Mouse (Mus musculus) MEL (cell line): ENCODE measurements around the gene Tbccd1. TPM values are rescaled to one million over a fixed set of nuclear protein-coding genes. Genes with fewer than 3 reads are reported as not detected.
A peak's percentile ranks its signal among the peaks of the same experiment; 100 is the strongest.

Experiments
- DNase-seq: peaks from one replicate; pipeline ENCODE4 v3.0.0; 2011; ENCODE audit warnings: low read depth, low spot score
- H3K27ac ChIP-seq: 2 replicates; pipeline ENCODE4 v1.5.1; 2012; ENCODE audit warnings: low read depth, mild to moderate bottlenecking, control low read depth, low read length, moderate library complexity; ENCODE audit not compliant: control insufficient read depth
- H3K27me3 ChIP-seq, 2 experiments: fragments of 150-350 bp in 1 of 2; sonication (generic) in 1 of 2; 2 replicates each; pipeline ENCODE4 v1.6.1; 2012; ENCODE audit warnings: low read length in 2 of 2, mild to moderate bottlenecking in 2 of 2, improper control_type of control experiment in 1 of 2, moderate library complexity in 1 of 2; ENCODE audit not compliant: insufficient read depth in 2 of 2, control insufficient read depth in 1 of 2
- H3K36me3 ChIP-seq, 2 experiments: 2 replicates each; pipeline ENCODE4 v1.6.1; 2012 to 2014; ENCODE audit warnings: low read length in 2 of 2, improper control_type of control experiment in 1 of 2, inconsistent platforms in 1 of 2, mild to moderate bottlenecking in 1 of 2; ENCODE audit not compliant: insufficient read depth in 2 of 2, control insufficient read depth in 1 of 2
- H3K4me1 ChIP-seq, 2 experiments: fragments of 150-350 bp in 1 of 2; sonication (generic) in 1 of 2; 2 replicates each; pipeline ENCODE4 v1.6.1; 2012; ENCODE audit warnings: low read length in 2 of 2, improper control_type of control experiment in 1 of 2, mild to moderate bottlenecking in 1 of 2; ENCODE audit not compliant: insufficient read depth in 2 of 2, control insufficient read depth in 1 of 2
- H3K4me3 ChIP-seq, 2 experiments: fragments of 150-350 bp in 1 of 2; sonication (generic) in 1 of 2; 2 replicates each; pipeline ENCODE4 v1.5.1; 2012; ENCODE audit warnings: low read depth in 2 of 2, low read length in 2 of 2, mild to moderate bottlenecking in 2 of 2, moderate library complexity in 2 of 2, control low read depth in 1 of 2, improper control_type of control experiment in 1 of 2; ENCODE audit not compliant: control insufficient read depth in 1 of 2, insufficient read depth in 1 of 2
- H3K79me2 ChIP-seq: 2 replicates; pipeline ENCODE4 v1.6.1; 2012; ENCODE audit warnings: mild to moderate bottlenecking, low read length, moderate library complexity; ENCODE audit not compliant: control insufficient read depth, poor library complexity, insufficient read depth
- H3K9ac ChIP-seq: 2 replicates; pipeline ENCODE4 v1.6.1; 2012; ENCODE audit warnings: low read depth, mild to moderate bottlenecking, control low read depth, low read length, moderate library complexity; ENCODE audit not compliant: control insufficient read depth, poor library complexity, severe bottlenecking
- H3K9me3 ChIP-seq: fragments of 150-350 bp; sonication (generic); replicated peaks from 2 replicates; pipeline ENCODE4 v1.6.1; 2012; ENCODE audit warnings: mild to moderate bottlenecking, low read length, improper control_type of control experiment, moderate library complexity; ENCODE audit not compliant: insufficient read depth
- CHD1 ChIP-seq: IDR thresholded peaks from 2 replicates; pipeline ENCODE4 v1.6.1; 2012; ENCODE audit warnings: low read depth, mild to moderate bottlenecking, inconsistent platforms, low read length, improper control_type of control experiment
- CHD2 ChIP-seq: IDR thresholded peaks from 2 replicates; pipeline ENCODE4 v1.6.1; 2011; ENCODE audit warnings: low read length, improper control_type of control experiment
- CTCF ChIP-seq, 3 experiments: IDR thresholded peaks in 2 of 3; conservative IDR thresholded peaks in 1 of 3; 2 replicates each; pipeline ENCODE4 v1.5.1; 2011 to 2012; ENCODE audit warnings: low read length in 3 of 3, low read depth in 2 of 3, mild to moderate bottlenecking in 2 of 3, improper control_type of control experiment in 1 of 3, inconsistent platforms in 1 of 3, mixed read lengths in 1 of 3, moderate library complexity in 1 of 3; ENCODE audit not compliant: control insufficient read depth in 1 of 3, insufficient read depth in 1 of 3, poor library complexity in 1 of 3, severe bottlenecking in 1 of 3
- E2F4 ChIP-seq: IDR thresholded peaks from 2 replicates; pipeline ENCODE4 v1.6.1; 2011; ENCODE audit warnings: low read depth, low read length, improper control_type of control experiment, borderline replicate concordance
- ELF1 ChIP-seq: IDR thresholded peaks from 2 replicates; pipeline ENCODE4 v1.6.1; 2014; ENCODE audit warnings: low read depth, mild to moderate bottlenecking, inconsistent platforms, low read length, improper control_type of control experiment, moderate library complexity
- EP300 ChIP-seq, 2 experiments: IDR thresholded peaks; 2 replicates each; pipeline ENCODE4 v1.6.1; 2011; ENCODE audit warnings: improper control_type of control experiment in 2 of 2, low read length in 2 of 2, low read depth in 1 of 2, mild to moderate bottlenecking in 1 of 2
- ETS1 ChIP-seq: IDR thresholded peaks from 2 replicates; pipeline ENCODE4 v1.6.1; 2012; ENCODE audit warnings: low read depth, mild to moderate bottlenecking, inconsistent platforms, low read length, improper control_type of control experiment, moderate library complexity
- GABPA ChIP-seq: IDR thresholded peaks from 2 replicates; pipeline ENCODE4 v1.6.1; 2012; ENCODE audit warnings: low read depth, mild to moderate bottlenecking, inconsistent platforms, low read length, improper control_type of control experiment, moderate library complexity
- GATA1 ChIP-seq: IDR thresholded peaks from 2 replicates; pipeline ENCODE4 v1.6.1; 2011; ENCODE audit warnings: low read depth, low read length, improper control_type of control experiment
- HCFC1 ChIP-seq: IDR thresholded peaks from 2 replicates; pipeline ENCODE4 v1.6.1; 2012; ENCODE audit warnings: low read depth, mild to moderate bottlenecking, inconsistent platforms, low read length, improper control_type of control experiment, moderate library complexity
- JUND ChIP-seq: IDR thresholded peaks from 2 replicates; pipeline ENCODE4 v1.6.1; 2011; ENCODE audit warnings: low read depth, mild to moderate bottlenecking, improper control_type of control experiment, low read length
- KAT2A ChIP-seq: conservative IDR thresholded peaks from 2 replicates; pipeline ENCODE4 v1.6.1; 2012; ENCODE audit warnings: low read depth, low read length, improper control_type of control experiment, inconsistent platforms
- MAZ ChIP-seq: IDR thresholded peaks from 2 replicates; pipeline ENCODE4 v1.6.1; 2012; ENCODE audit warnings: low read depth, mild to moderate bottlenecking, inconsistent platforms, low read length, improper control_type of control experiment
- MEF2A ChIP-seq: IDR thresholded peaks from 2 replicates; pipeline ENCODE4 v1.6.1; 2014; ENCODE audit warnings: low read depth, mild to moderate bottlenecking, inconsistent platforms, low read length, improper control_type of control experiment; ENCODE audit not compliant: poor library complexity, insufficient replicate concordance, severe bottlenecking; ENCODE audit errors: extremely low read depth
- MXI1 ChIP-seq: IDR thresholded peaks from 2 replicates; pipeline ENCODE4 v1.6.1; 2011; ENCODE audit warnings: mild to moderate bottlenecking, low read depth, low read length, improper control_type of control experiment
- NELFE ChIP-seq: IDR thresholded peaks from 2 replicates; pipeline ENCODE4 v1.6.1; 2011; ENCODE audit warnings: low read depth, low read length, improper control_type of control experiment
- POLR2A ChIP-seq, 2 experiments: IDR thresholded peaks; 2 replicates each; pipeline ENCODE4 v1.6.1; 2011 to 2012; ENCODE audit warnings: low read length in 2 of 2, mild to moderate bottlenecking in 2 of 2, control low read depth in 1 of 2, improper control_type of control experiment in 1 of 2, low read depth in 1 of 2, moderate library complexity in 1 of 2; ENCODE audit not compliant: control insufficient read depth in 1 of 2, insufficient read depth in 1 of 2, poor library complexity in 1 of 2
- POLR2AphosphoS2 ChIP-seq: IDR thresholded peaks from 2 replicates; pipeline ENCODE4 v1.6.1; 2011; ENCODE audit warnings: low read length, improper control_type of control experiment
- POLR2AphosphoS5 ChIP-seq: IDR thresholded peaks from 2 replicates; pipeline ENCODE4 v1.6.1; 2012; ENCODE audit warnings: low read depth, borderline replicate concordance, mild to moderate bottlenecking, inconsistent platforms, low read length, moderate library complexity, mixed read lengths
- RAD21 ChIP-seq: IDR thresholded peaks from 2 replicates; pipeline ENCODE4 v1.6.1; 2011; ENCODE audit warnings: mild to moderate bottlenecking, low read depth, low read length, improper control_type of control experiment
- RCOR1 ChIP-seq: IDR thresholded peaks from 2 replicates; pipeline ENCODE4 v1.6.1; 2012; ENCODE audit warnings: low read depth, mild to moderate bottlenecking, inconsistent platforms, low read length, improper control_type of control experiment
- SIN3A ChIP-seq: IDR thresholded peaks from 2 replicates; pipeline ENCODE4 v1.6.1; 2012; ENCODE audit warnings: low read length, improper control_type of control experiment, inconsistent platforms
- SMC3 ChIP-seq: IDR thresholded peaks from 2 replicates; pipeline ENCODE4 v1.6.1; 2011; ENCODE audit warnings: low read depth, low read length, improper control_type of control experiment
- TAL1 ChIP-seq: IDR thresholded peaks from 2 replicates; pipeline ENCODE4 v1.6.1; 2012; ENCODE audit warnings: mild to moderate bottlenecking, inconsistent platforms, low read length, moderate library complexity, mixed read lengths
- TBP ChIP-seq: IDR thresholded peaks from 2 replicates; pipeline ENCODE4 v1.8.0; 2011; ENCODE audit warnings: low read depth, low read length, improper control_type of control experiment
- TCF12 ChIP-seq: IDR thresholded peaks from 2 replicates; pipeline ENCODE4 v1.6.1; 2014; ENCODE audit warnings: low read depth, mild to moderate bottlenecking, inconsistent platforms, low read length, improper control_type of control experiment, moderate library complexity
- UBTF ChIP-seq: IDR thresholded peaks from 2 replicates; pipeline ENCODE4 v1.6.1; 2012; ENCODE audit warnings: low read depth, mild to moderate bottlenecking, inconsistent platforms, low read length, improper control_type of control experiment, moderate library complexity, borderline replicate concordance; ENCODE audit not compliant: insufficient read depth
- ZMIZ1 ChIP-seq: IDR thresholded peaks from 2 replicates; pipeline ENCODE4 v1.6.1; 2012; ENCODE audit warnings: low read depth, mild to moderate bottlenecking, inconsistent platforms, low read length, improper control_type of control experiment, moderate library complexity
- ZNF384 ChIP-seq: IDR thresholded peaks from 2 replicates; pipeline ENCODE4 v1.6.1; 2012; ENCODE audit warnings: low read depth, mild to moderate bottlenecking, inconsistent platforms, low read length, improper control_type of control experiment
- polyA plus RNA-seq, 2 experiments: library from polyadenylated mRNA; stranded (reverse) in 1 of 2; unstranded in 1 of 2; fragments of >175 nt in 1 of 2; fragments of >200 nt in 1 of 2; gene quantifications; 2 replicates each; pipeline versions ENCODE4 v1.2.1 to v1.2.4; 2012; ENCODE audit warnings: low replicate concordance in 2 of 2, low read depth in 1 of 2; ENCODE audit not compliant: insufficient read length in 2 of 2, insufficient read depth in 1 of 2, missing spikeins in 1 of 2
- total RNA-seq: library from RNA; depleted of rRNA; stranded (reverse); fragments of 300-350 nt; gene quantifications from 2 replicates; pipeline ENCODE4 v1.2.3, GENCODE M21; 2012

Gene Tbccd1
- total and polyA plus RNA-seq, 3 experiments = 23.8 to 28.7 TPM; not detected in 1

DNA sequence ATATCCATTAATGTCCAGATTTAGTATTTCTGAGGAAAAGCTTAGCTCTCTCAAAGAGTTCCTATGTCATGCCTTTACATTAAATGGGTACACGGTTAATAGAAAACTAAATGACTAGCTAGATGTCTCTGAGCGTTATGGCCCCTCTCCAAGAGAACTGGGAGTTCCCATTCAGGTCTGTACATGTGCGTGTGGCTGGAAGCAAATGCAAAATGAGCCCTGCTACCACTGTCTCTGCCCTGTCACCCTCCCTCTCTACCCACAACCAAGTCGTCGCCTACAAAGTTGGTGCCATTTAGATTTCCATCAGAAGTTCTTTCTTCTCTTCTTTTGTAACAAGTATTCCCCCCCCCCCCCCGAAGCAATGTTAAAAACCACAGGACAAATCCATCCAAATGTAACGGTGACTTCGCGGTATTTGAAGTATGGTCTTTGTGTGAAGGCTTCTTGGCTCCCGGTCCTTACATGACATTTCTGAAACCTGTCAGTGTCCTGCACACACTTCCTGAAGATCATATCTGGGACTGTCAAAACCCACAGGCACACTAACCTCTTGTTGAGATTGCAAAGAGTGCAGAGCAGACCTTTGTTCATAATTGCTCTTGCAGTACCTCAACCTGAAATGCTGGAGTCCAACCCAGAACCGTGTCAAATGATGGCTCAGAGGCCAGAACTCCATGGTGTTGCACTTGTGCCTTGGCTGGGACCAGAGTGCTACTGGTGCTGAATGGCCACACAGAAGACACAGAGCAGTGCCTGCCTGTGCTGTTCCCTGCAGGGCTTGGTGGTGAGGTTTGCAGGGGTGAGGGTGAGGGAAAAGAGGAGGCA lies 33.4 kb upstream of the Tbccd1 start, which contains the start of gene Ahsg:
Gene Ahsg, plus strand, starts transcription at position 595 of the 828 bp plus-strand sequence.
- H3K27me3 ChIP-seq = no peaks in the 10 kb centered on the region
- H3K36me3 ChIP-seq = peaks cover 0 to 13% of the 10 kb centered on the region in 2 experiments; a peak in 1 of 4 replicates
- H3K4me1 ChIP-seq = peaks cover 0 to 20% of the 10 kb centered on the region in 2 experiments; a peak in 3 of 4 replicates
- H3K27ac ChIP-seq = no peak within 1 kb of the TSS
- no peak within 1 kb of the TSS for H3K9ac ChIP-seq
- TF ChIP-seq EP300 (IDR thresholded peaks at IDR 0.05; ENCODE audit: low read depth in 1 of 2, low read length in 2 of 2) (no peak), ZMIZ1 (no peak), HCFC1 (no peak), MEF2A (no peak), RAD21 (no peak), TCF12 (0 out of 2 replicates have a peak, but pooled peaks have one; percentile 24), E2F4 (no peak)
- no peaks in the 10 kb centered on the region for H3K79me2 ChIP-seq
- DNase-seq = peak; percentile 17
- H3K9me3 ChIP-seq = no peaks in the 10 kb centered on the region
- H3K4me3 ChIP-seq = no peak within 1 kb of the TSS

DNA sequence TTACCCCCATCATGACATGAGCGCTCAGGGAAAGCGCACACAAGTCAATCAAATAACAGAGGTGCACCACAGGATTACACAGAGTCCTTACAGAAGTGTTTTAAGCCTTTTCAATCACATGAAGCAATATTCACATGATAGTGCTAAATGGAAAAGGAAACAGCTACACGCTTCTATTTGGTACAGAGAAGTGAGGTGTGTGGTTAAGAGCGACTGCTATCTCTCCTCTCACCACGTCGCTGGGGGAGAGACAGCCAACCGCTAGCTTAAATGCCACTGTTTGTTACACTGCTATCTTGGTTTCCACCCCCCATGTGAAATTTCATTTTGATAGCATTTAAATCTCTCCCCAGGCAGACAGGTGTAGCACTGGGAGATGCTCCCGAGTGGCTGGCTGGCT lies 32.2 kb upstream of the Tbccd1 start:
- H3K4me1 ChIP-seq = peaks cover 0 to 27% of the 10 kb centered on the region in 2 experiments; a peak in 3 of 4 replicates
- no peak overlapping the region for H3K9ac ChIP-seq
- peak overlapping the region in 1 of 2 experiments; percentile 16; a peak in 1 of 4 replicates for H3K4me3 ChIP-seq
- H3K36me3 ChIP-seq = peaks cover 0 to 19% of the 10 kb centered on the region in 2 experiments; a peak in 1 of 4 replicates
- peak; percentile 57 for DNase-seq
- H3K9me3 ChIP-seq = no peaks in the 10 kb centered on the region
- no peaks in the 10 kb centered on the region for H3K79me2 ChIP-seq
- H3K27me3 ChIP-seq = no peaks in the 10 kb centered on the region
- no peak overlapping the region for H3K27ac ChIP-seq
- no peak for TF ChIP-seq TBP
- no peak for TF ChIP-seq ZMIZ1
- no peak for TF ChIP-seq POLR2AphosphoS5
- no peak for TF ChIP-seq GABPA
- no peak for TF ChIP-seq ZNF384
- no peak for TF ChIP-seq CHD2
- peak; percentile 62; the same call in 1 of the 2 replicates for TF ChIP-seq TCF12
- TF ChIP-seq E2F4 = no peak
- no peak for TF ChIP-seq NELFE
- no peak for TF ChIP-seq SMC3
- TF ChIP-seq EP300 (IDR thresholded peaks at IDR 0.05; ENCODE audit: low read depth in 1 of 2, low read length in 2 of 2) = peak; percentile 27 to 71; a peak in 3 of 4 replicates
- no peak for TF ChIP-seq JUND
- TF ChIP-seq KAT2A = no peak
- TF ChIP-seq MAZ = no peak
- no peak for TF ChIP-seq CHD1
- TF ChIP-seq SIN3A = no peak; the same call in 1 of the 2 replicates
- TF ChIP-seq POLR2AphosphoS2 = no peak
- TF ChIP-seq MEF2A = no peak
- TF ChIP-seq ELF1 = no peak
- no peak for TF ChIP-seq POLR2A (IDR thresholded peaks at IDR 0.05; ENCODE audit: control insufficient read depth in 1 of 2, insufficient read depth in 1 of 2, low read depth in 1 of 2, low read length in 2 of 2, poor library complexity in 1 of 2)
- no peak for TF ChIP-seq TAL1
- TF ChIP-seq HCFC1 = no peak
- peak; percentile 33; the same call in 1 of the 2 replicates for TF ChIP-seq MXI1
- peak; percentile 47; the same call in 1 of the 2 replicates for TF ChIP-seq GATA1
- peak; percentile 12; the same call in 1 of the 2 replicates for TF ChIP-seq RCOR1
- TF ChIP-seq CTCF (IDR thresholded peaks at IDR 0.05 in 2 of 3, conservative IDR thresholded peaks at IDR 0.05 in 1 of 3; ENCODE audit: control insufficient read depth in 1 of 3, insufficient read depth in 1 of 3, low read depth in 2 of 3, low read length in 3 of 3, poor library complexity in 1 of 3, severe bottlenecking in 1 of 3) = no peak
- no peak for TF ChIP-seq UBTF
- peak; percentile 34; the same call in 1 of the 2 replicates for TF ChIP-seq ETS1
